Mouse (Mus musculus): Measurements from ENCODE around the gene St6galnac4. TPM values are rescaled to one million over a fixed set of nuclear protein-coding genes. Genes with fewer than 3 reads are reported as not detected.

Gene St6galnac4
- polyA plus RNA-seq, 1 experiment = 9.6 TPM

DNA sequence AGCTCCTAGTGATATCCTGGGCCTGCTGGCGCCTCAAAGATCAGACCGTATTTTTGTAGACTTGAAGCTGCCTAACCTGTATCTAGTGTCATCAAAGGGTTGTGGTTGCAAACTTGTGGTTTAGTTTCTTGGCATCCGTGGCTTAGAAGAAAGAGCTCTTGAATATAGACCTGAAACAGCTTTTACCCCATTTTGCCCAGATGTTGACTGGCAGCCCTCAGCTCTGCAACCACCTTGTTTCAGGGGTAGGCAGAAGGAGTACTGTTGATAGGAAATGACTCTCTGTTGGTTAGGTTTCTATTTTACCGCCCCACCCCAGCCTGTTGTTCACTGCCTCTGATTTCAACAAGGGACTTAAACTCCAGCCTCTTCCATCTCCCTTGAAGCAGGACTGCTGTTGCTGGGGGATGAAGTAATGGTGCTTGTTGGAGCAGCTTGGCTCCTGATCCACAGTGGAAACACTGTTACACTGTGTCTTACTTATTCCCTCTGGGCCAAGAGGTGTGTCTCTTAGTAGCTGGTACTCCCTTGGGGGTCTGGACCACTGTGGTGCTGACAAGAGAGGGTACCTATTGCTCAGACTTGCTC lies 44.8 kb upstream of the St6galnac4 start:
- peak overlapping the region; percentile 75 for H3K27ac ChIP-seq (ENCODE audit: insufficient read depth, low read depth, low read length)
- H3K27me3 ChIP-seq (ENCODE audit: control insufficient read depth, insufficient read depth, low read length) = no peaks in the 10 kb centered on the region
- H3K36me3 ChIP-seq (ENCODE audit: control insufficient read depth, insufficient read depth, low read length) = peaks cover 10% of the 10 kb centered on the region; the same call in 1 of the 2 replicates
- no peak overlapping the region for H3K4me3 ChIP-seq (ENCODE audit: low read depth, low read length)
- peaks cover 57% of the 10 kb centered on the region; the same call in 1 of the 2 replicates for H3K4me1 ChIP-seq (ENCODE audit: control insufficient read depth, insufficient read depth, insufficient read length, low read length)
- 22% methylated on average over 4 of the region's 4 CpGs for WGBS
- TF ChIP-seq CTCF (IDR thresholded peaks at IDR 0.05; ENCODE audit: extremely low read depth, insufficient read length, insufficient replicate concordance, low read depth, low read length) (no peak), POLR2A (IDR thresholded peaks at IDR 0.05; ENCODE audit: low read depth, low read length) (no peak)

GRCm38 (mm10) chr2:32543031-32543449 lies 43.9 kb upstream of the St6galnac4 start:
- H3K4me1 ChIP-seq (ENCODE audit: control insufficient read depth, insufficient read depth, insufficient read length, low read length) = peaks cover 60% of the 10 kb centered on the region; the same call in 1 of the 2 replicates

DNA sequence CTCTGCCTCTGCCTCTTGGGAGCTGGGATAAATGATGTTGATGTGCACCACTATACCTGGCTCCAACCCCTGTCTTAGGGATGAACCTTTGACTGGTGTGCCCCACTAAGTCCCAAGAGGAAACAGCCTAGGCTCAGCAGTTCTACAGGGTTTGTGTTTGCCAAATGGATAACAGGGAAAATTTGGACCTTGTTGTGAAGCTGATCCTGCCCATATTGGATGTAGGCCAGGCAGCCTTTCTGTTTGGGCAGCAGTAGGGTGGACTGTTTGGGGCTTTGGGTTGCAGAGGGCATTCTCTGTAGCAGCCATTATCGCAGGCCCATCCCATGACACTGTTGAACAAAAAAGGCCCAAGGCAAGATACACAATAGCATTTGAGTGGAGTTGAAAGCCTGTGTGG lies 39.9 kb upstream of the St6galnac4 start:
- 86% methylated on average over 1 of the region's 1 CpGs for WGBS
- Histone ChIP-seq H3K4me3 (ENCODE audit: low read depth, low read length) (no peak overlapping the region), H3K36me3 (ENCODE audit: control insufficient read depth, insufficient read depth, low read length) (peaks cover 10% of the 10 kb centered on the region; the same call in 1 of the 2 replicates), H3K4me1 (ENCODE audit: control insufficient read depth, insufficient read depth, insufficient read length, low read length) (peaks cover 52% of the 10 kb centered on the region), H3K27me3 (ENCODE audit: control insufficient read depth, insufficient read depth, low read length) (no peaks in the 10 kb centered on the region), H3K27ac (ENCODE audit: insufficient read depth, low read depth, low read length) (peak overlapping the region; percentile 34)
- TF ChIP-seq CTCF (IDR thresholded peaks at IDR 0.05; ENCODE audit: extremely low read depth, insufficient read length, insufficient replicate concordance, low read depth, low read length) (no peak), POLR2A (IDR thresholded peaks at IDR 0.05; ENCODE audit: low read depth, low read length) (no peak)

More at GRCm38 (mm10) chr2:32543031-32543449, 43.9 kb upstream of the St6galnac4 start:
- Histone ChIP-seq H3K27ac (ENCODE audit: insufficient read depth, low read depth, low read length) (no peak overlapping the region), H3K36me3 (ENCODE audit: control insufficient read depth, insufficient read depth, low read length) (peaks cover 10% of the 10 kb centered on the region; the same call in 1 of the 2 replicates), H3K4me3 (ENCODE audit: low read depth, low read length) (no peak overlapping the region), H3K27me3 (ENCODE audit: control insufficient read depth, insufficient read depth, low read length) (no peaks in the 10 kb centered on the region)
- TF ChIP-seq CTCF (IDR thresholded peaks at IDR 0.05; ENCODE audit: extremely low read depth, insufficient read length, insufficient replicate concordance, low read depth, low read length) = no peak
- 22% methylated on average over 3 of the region's 3 CpGs for WGBS

DNA sequence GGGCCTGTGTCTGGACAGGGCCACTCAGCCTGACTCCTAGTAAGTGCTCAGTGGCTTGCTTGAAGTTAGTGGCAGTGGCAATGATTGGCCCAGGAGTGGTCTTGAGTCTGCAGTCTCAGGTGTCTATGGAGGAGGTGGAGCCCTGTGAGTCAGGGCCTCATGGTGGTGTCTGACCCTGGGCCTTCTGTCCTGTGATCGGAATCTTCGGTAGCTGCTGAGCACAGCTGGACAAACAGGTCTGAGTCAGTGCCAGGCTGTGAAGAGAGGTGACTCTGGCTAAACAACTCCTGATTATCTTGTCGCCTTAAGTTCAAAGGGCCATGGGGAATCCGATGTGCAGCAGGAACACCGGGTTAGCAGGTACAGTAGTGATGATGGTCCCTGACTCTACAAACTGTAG lies 39.5 kb upstream of the St6galnac4 start:
- Histone ChIP-seq H3K27ac (ENCODE audit: insufficient read depth, low read depth, low read length) (peak overlapping the region; percentile 49), H3K27me3 (ENCODE audit: control insufficient read depth, insufficient read depth, low read length) (no peaks in the 10 kb centered on the region), H3K4me3 (ENCODE audit: low read depth, low read length) (no peak overlapping the region), H3K36me3 (ENCODE audit: control insufficient read depth, insufficient read depth, low read length) (peaks cover 10% of the 10 kb centered on the region; the same call in 1 of the 2 replicates), H3K4me1 (ENCODE audit: control insufficient read depth, insufficient read depth, insufficient read length, low read length) (peaks cover 47% of the 10 kb centered on the region)
- WGBS = 43% methylated on average over 5 of the region's 5 CpGs
- TF ChIP-seq CTCF (IDR thresholded peaks at IDR 0.05; ENCODE audit: extremely low read depth, insufficient read length, insufficient replicate concordance, low read depth, low read length) (no peak), POLR2A (IDR thresholded peaks at IDR 0.05; ENCODE audit: low read depth, low read length) (no peak)

GRCm38 (mm10) chr2:32547964-32548739 lies 38.7 kb upstream of the St6galnac4 start:
- no peaks in the 10 kb centered on the region for H3K27me3 ChIP-seq (ENCODE audit: control insufficient read depth, insufficient read depth, low read length)
- 74% methylated on average over 7 of the region's 7 CpGs for WGBS
- H3K36me3 ChIP-seq (ENCODE audit: control insufficient read depth, insufficient read depth, low read length) = peaks cover 10% of the 10 kb centered on the region; the same call in 1 of the 2 replicates
- peaks cover 41% of the 10 kb centered on the region for H3K4me1 ChIP-seq (ENCODE audit: control insufficient read depth, insufficient read depth, insufficient read length, low read length)
- no peak overlapping the region for H3K4me3 ChIP-seq (ENCODE audit: low read depth, low read length)
- TF ChIP-seq CTCF (IDR thresholded peaks at IDR 0.05; ENCODE audit: extremely low read depth, insufficient read length, insufficient replicate concordance, low read depth, low read length) = no peak
- no peak for TF ChIP-seq POLR2A (IDR thresholded peaks at IDR 0.05; ENCODE audit: low read depth, low read length)
- H3K27ac ChIP-seq (ENCODE audit: insufficient read depth, low read depth, low read length) = peak overlapping the region; percentile 49

DNA sequence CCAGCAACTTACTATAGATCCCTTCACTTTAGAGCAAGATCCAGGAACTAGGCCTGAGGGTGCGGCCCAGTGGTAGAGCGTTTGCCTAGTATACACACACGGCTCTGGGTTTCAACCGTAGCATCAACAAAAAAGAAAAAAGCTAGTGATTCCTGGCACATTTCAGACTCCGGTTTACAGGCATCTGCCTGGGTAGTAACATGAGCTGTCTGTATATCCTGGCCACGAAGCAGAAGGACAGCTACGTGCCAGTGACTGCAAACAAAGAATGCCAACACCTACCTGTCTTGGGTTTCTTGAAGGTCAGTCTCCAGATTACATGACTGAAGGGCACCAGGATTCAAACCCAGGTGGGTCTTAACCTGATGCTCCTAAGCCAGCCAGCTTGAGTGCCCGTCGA lies 37.7 kb upstream of the St6galnac4 start:
- H3K27ac ChIP-seq (ENCODE audit: insufficient read depth, low read depth, low read length) = no peak overlapping the region
- H3K4me3 ChIP-seq (ENCODE audit: low read depth, low read length) = no peak overlapping the region
- WGBS = 62% methylated on average over 9 of the region's 9 CpGs
- peaks cover 41% of the 10 kb centered on the region for H3K4me1 ChIP-seq (ENCODE audit: control insufficient read depth, insufficient read depth, insufficient read length, low read length)
- peaks cover 8% of the 10 kb centered on the region; the same call in 1 of the 2 replicates for H3K36me3 ChIP-seq (ENCODE audit: control insufficient read depth, insufficient read depth, low read length)
- TF ChIP-seq CTCF (IDR thresholded peaks at IDR 0.05; ENCODE audit: extremely low read depth, insufficient read length, insufficient replicate concordance, low read depth, low read length) = no peak
- TF ChIP-seq POLR2A (IDR thresholded peaks at IDR 0.05; ENCODE audit: low read depth, low read length) = no peak
- no peaks in the 10 kb centered on the region for H3K27me3 ChIP-seq (ENCODE audit: control insufficient read depth, insufficient read depth, low read length)

DNA sequence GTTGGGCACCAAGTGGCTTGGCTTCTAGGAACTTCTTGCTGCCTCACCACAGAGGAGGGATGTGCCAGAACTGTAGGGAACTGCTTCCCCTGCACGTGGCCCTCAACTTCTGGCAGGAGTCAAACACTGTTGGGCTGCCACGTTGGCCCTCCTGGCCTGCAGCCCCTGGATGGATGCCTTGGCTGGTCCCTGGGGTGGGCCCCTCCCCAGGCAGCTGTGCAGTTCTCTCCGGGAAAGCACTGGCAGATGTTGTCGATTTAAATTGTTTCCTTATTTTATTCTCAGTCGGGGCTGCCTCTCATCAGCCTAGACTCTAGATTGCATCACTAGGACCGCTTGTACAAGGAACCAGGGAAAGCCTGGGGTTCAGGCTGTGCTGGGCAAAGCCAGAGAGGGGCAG lies 37.1 kb upstream of the St6galnac4 start:
- WGBS = 15% methylated on average over 6 of the region's 6 CpGs
- Histone ChIP-seq H3K4me1 (ENCODE audit: control insufficient read depth, insufficient read depth, insufficient read length, low read length) (peaks cover 45% of the 10 kb centered on the region), H3K36me3 (ENCODE audit: control insufficient read depth, insufficient read depth, low read length) (peaks cover 7% of the 10 kb centered on the region), H3K27me3 (ENCODE audit: control insufficient read depth, insufficient read depth, low read length) (no peaks in the 10 kb centered on the region), H3K4me3 (ENCODE audit: low read depth, low read length) (no peak overlapping the region), H3K27ac (ENCODE audit: insufficient read depth, low read depth, low read length) (no peak overlapping the region)
- TF ChIP-seq CTCF (IDR thresholded peaks at IDR 0.05; ENCODE audit: extremely low read depth, insufficient read length, insufficient replicate concordance, low read depth, low read length) = no peak
- no peak for TF ChIP-seq POLR2A (IDR thresholded peaks at IDR 0.05; ENCODE audit: low read depth, low read length)
